Mouse (Mus musculus): ENCODE results near the gene Polm. TPM values are rescaled to one million over a fixed set of nuclear protein-coding genes. Genes with fewer than 3 reads are reported as not detected.

The Polm gene
- total RNA-seq, 2 experiments from 2014 or later: 9.7 to 10.9 TPM

GRCm38 (mm10) chr11:5788056-5789014, 49.5 kb downstream of the Polm start, which contains the start of gene Dbnl:
Dbnl (plus strand) TSS chr11:5788488.
- intact Hi-C loops (cut with DNase I): loop anchor here (2.0 kb wide), 1 partner anchor 92 kb away; no protein-coding TSS in a partner anchor

GRCm38 (mm10) chr11:5787671-5788055, 50.2 kb downstream of the Polm start:
- DNase-seq (ENCODE audit: low spot score in 2 of 2): no peak
- intact Hi-C loops (cut with DNase I): loop anchor here (2.0 kb wide), 1 partner anchor 93 kb away; no protein-coding TSS in a partner anchor

More at GRCm38 (mm10) chr11:5788056-5789014, 49.5 kb downstream of the Polm start, which contains the start of gene Dbnl:
- DNase-seq (ENCODE audit: low spot score in 2 of 2): peak; percentile 95 to 96

GRCm38 (mm10) chr11:5785732-5786131, 52.1 kb downstream of the Polm start:
- intact Hi-C loops (cut with DNase I): no loop called here
- no peak for DNase-seq (ENCODE audit: low spot score in 2 of 2)

- no peak for DNase-seq (ENCODE audit: low spot score in 2 of 2)
- intact Hi-C loops (cut with DNase I): no loop called here
Observed at GRCm38 (mm10) chr11:5782199-5782944, 55.4 kb downstream of the Polm start.

GRCm38 (mm10) chr11:5780035-5780499, 57.7 kb downstream of the Polm start:
- DNase-seq (ENCODE audit: low spot score in 2 of 2): no peak
- intact Hi-C loops (cut with DNase I): no loop called here

GRCm38 (mm10) chr11:5778481-5778880, 59.3 kb downstream of the Polm start:
- DNase-seq (ENCODE audit: low spot score in 2 of 2): no peak
- intact Hi-C loops (cut with DNase I): no loop called here

Other genes starting within 250 kb of the Polm start
- gene Mrps24, start 122.3 kb downstream of the Polm start, total RNA-seq (2021): 10 to 100 TPM; 69.2 to 76.5 TPM
- gene Urgcp, start 75.6 kb downstream of the Polm start, total RNA-seq (2021): 10 to 100 TPM; 60.6 to 67.4 TPM
- 10 to 100 TPM; 69.2 to 74.1 TPM for gene Dbnl, start 49.5 kb downstream of the Polm start, total RNA-seq (2021)
- 10 to 100 TPM in 1 of 2 experiments, 1 to 10 TPM in 1; 9.2 to 12.0 TPM for gene Pgam2, start 34.3 kb downstream of the Polm start, total RNA-seq (2021)
- 10 to 100 TPM; 13.2 to 16.0 TPM for gene Aebp1, start 23.9 kb upstream of the Polm start, total RNA-seq (2021)
- gene Pold2, start 40.3 kb upstream of the Polm start, total RNA-seq (2021): 10 to 100 TPM; 20.1 to 20.2 TPM
- not detected for gene Myl7, start 60.8 kb upstream of the Polm start, total RNA-seq (2021)
- gene Gck, start 112.1 kb upstream of the Polm start, total RNA-seq (2021): 1 to 10 TPM in 1 of 2 experiments, under 1 TPM in 1; 0.83 to 1.2 TPM
- gene Ykt6, start 117.7 kb upstream of the Polm start, total RNA-seq (2021): 10 to 100 TPM; 82.9 to 87.6 TPM
- 100 to 1,000 TPM; 645 to 685 TPM for gene Camk2b, start 228.3 kb upstream of the Polm start, total RNA-seq (2021)

Data from left cerebral cortex, postnatal 25 days (tissue).